Mouse (Mus musculus): ENCODE measurements around the gene AW011738.

The AW011738 gene

DNA sequence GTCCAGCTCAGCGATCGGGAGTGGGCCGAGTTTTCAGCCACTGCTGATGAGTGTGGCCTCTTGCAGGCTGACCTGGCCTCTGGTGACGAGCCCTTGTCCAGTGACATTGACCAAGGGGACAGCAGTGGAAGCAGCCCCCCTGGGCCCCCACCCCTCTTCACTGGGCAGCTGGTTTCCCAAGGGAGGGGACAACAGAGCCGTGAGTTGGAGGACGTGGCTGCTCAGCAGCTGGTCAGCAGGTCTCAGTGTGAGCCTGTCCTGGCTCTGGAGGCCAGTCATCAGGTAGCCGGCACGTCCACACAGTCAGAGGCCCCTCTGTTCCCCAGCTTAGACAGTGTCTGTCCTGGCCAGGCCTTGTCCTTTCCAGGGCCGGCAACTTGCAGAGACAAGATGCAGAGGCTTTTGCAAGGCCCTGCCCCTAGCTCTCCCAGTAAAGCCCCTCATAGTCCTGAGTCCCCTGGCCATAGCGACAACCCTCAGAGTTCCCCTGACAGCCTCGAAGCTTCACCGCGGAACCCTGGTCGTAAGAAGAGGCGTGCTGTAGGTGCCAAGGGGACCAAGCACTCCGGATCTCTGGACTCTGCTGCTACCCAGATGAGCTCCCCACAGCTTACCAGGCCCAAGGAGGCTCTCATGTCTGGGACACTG is 14.0 kb downstream of the AW011738 start:
- TF ChIP-seq GATA4 (IDR thresholded peaks at IDR 0.05; ENCODE audit: insufficient replicate concordance, low read length) = no peak

DNA sequence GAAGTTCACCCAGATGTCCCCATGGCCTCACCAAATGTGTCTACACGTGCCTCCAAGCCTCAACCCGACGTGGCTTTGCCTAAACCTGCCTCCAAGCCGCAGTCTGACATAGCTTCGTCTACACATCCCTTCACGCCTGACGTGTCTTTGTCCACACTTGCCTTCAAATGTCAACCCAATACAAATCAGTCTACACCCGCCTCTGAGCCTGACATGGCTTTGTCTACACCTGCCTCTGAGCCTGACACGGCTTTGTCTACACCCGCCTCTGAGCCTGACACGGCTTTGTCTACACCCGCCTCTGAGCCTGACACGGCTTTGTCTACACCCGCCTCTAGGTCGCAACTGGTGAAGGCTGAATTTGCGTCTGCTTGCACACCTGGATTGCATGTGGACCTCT is 14.7 kb downstream of the AW011738 start:
- TF ChIP-seq GATA4 (IDR thresholded peaks at IDR 0.05; ENCODE audit: insufficient replicate concordance, low read length) = no peak

DNA sequence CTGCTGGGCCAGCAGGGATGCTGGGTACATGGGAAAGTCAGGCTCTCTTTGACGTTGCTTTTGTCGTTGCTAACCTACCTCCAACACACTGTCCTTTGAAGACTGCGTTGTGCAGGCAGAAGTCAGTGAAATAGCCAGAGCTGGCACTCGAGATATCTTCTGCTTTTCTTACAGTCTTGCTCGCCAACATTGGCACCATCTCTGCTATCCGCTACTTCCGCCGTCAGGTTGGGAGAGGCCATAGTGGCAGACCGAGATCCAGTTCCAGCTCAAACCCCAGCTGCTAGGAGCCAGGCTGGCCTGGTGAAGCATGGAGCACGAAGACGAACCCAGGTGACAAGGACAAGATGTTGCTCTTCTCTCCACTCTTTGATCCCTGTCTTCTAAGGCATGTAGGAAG is 16.8 kb downstream of the AW011738 start:
- no peak for TF ChIP-seq GATA4 (IDR thresholded peaks at IDR 0.05; ENCODE audit: insufficient replicate concordance, low read length)

DNA sequence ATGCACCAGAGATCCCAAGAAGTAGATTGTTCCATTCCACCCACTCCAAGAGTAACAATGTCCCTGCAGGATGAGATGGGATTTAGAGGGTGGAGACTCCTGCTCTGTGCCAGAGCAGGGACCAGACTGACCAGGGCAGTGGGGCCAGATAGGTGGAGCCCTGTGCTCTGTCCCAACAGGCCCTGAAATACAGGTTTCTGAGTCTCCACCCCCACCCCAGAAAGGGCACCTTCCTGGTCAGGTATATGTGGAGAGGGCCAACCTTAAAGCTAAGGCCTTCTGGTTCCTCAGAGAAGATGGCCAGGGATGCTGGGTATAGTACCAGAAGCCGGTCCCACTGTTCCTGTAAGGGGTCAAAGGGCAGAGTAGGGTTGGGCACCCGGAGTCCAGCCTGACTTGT is 21.2 kb downstream of the AW011738 start:
- TF ChIP-seq GATA4 (IDR thresholded peaks at IDR 0.05; ENCODE audit: insufficient replicate concordance, low read length) = no peak

- no peak for TF ChIP-seq GATA4 (IDR thresholded peaks at IDR 0.05; ENCODE audit: insufficient replicate concordance, low read length)
Measured at GRCm38 (mm10) chr4:156227752-156228392, 24.8 kb downstream of the AW011738 start.

- no peak for TF ChIP-seq GATA4 (IDR thresholded peaks at IDR 0.05; ENCODE audit: insufficient replicate concordance, low read length)
Measured at GRCm38 (mm10) chr4:156228393-156229024, 25.4 kb downstream of the AW011738 start.

GRCm38 (mm10) chr4:156234021-156234501 is 31.0 kb downstream of the AW011738 start:
- no peak for TF ChIP-seq GATA4 (IDR thresholded peaks at IDR 0.05; ENCODE audit: insufficient replicate concordance, low read length)

DNA sequence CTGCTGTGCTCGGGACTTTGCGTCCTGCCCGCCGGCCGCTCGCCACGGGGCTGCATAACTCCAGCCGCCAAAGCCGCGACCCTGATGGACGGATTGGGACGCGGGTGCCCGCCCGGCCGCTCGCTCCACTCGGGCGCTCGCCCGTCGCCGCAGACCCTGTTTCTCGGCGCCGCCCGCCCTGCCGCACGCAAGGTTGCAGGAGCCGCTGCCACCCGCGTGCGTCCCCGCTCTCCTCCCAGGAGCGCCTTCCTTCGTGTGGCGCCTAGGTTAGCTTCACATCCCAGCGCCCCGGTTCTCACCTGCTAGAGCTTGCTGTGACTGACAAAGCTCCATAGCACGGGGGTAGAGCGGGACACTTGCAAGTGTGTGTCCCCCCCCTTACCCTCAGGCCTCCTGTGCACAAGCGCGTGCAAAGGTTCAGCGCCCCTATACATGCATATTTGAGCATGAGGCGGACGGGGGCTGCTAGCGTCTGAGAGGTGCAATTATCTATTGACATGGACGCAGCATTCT is 31.7 kb downstream of the AW011738 start, which contains the start of gene Plekhn1:
TSS of gene Plekhn1 (minus strand) at position 157 of the 513 bp plus-strand sequence.
- no peak; the same call in 1 of the 2 replicates for TF ChIP-seq GATA4 (IDR thresholded peaks at IDR 0.05; ENCODE audit: insufficient replicate concordance, low read length)

DNA sequence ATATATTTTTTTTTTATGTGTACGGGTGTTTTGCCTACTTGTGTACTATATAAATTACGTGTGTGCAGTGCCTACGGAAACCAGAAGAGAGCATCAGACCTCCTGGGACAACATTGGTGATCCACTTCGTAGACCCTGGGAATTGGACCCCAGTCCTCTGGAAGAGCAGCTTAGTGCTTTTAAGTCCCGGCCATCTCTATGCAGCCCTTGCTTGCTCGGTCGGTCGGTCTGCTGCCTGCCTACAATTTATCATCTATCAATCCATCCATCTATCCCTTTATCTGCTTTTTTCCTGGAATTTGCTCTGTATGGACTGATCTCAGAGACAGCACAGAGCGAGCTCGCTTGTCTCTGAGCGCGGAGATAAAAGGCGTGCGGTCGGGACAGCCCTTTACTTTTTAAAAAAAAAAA is 32.3 kb downstream of the AW011738 start:
- no peak for TF ChIP-seq GATA4 (IDR thresholded peaks at IDR 0.05; ENCODE audit: insufficient replicate concordance, low read length)

GRCm38 (mm10) chr4:156235808-156236533 is 32.9 kb downstream of the AW011738 start, which contains the start of gene Noc2l:
TSS of gene Noc2l (plus strand) at chr4:156236010.
- no peak for TF ChIP-seq GATA4 (IDR thresholded peaks at IDR 0.05; ENCODE audit: insufficient replicate concordance, low read length)

- no peak for TF ChIP-seq GATA4 (IDR thresholded peaks at IDR 0.05; ENCODE audit: insufficient replicate concordance, low read length)
Measured at GRCm38 (mm10) chr4:156236651-156237447, 33.7 kb downstream of the AW011738 start.

GRCm38 (mm10) chr4:156249567-156249966 is 46.5 kb downstream of the AW011738 start:
- no peak for TF ChIP-seq GATA4 (IDR thresholded peaks at IDR 0.05; ENCODE audit: insufficient replicate concordance, low read length)

- TF ChIP-seq GATA4 (IDR thresholded peaks at IDR 0.05; ENCODE audit: insufficient replicate concordance, low read length) = no peak
Measured at GRCm38 (mm10) chr4:156251081-156251480, 48.0 kb downstream of the AW011738 start.

DNA sequence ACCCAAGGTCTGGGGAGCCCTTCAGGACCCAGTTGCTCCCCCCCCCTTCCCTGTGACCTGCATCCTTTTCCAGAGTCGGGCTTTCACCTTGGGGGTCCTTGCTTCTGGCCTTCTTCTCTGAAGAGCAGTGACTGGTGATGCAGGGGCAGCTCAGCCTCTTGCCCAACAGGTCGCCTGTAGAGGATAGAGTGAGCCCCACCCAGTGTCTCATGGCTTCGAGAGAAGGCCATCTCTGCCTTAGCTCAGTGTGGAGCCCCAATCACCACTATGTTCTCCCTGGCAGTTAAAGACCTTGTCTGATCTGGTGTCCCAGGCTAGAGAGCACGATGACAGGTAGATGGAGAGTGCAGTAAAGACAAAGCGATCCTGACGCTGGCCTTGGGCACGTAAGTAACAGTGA is 49.0 kb downstream of the AW011738 start:
- TF ChIP-seq GATA4 (IDR thresholded peaks at IDR 0.05; ENCODE audit: insufficient replicate concordance, low read length) = no peak

Measured in liver, adult (tissue).